Mouse (Mus musculus) myocyte (in vitro differentiated cells): Measurements from ENCODE around the gene Tnfaip2.

Experiments
- CEBPB ChIP-seq: IDR thresholded peaks from 2 replicates; pipeline ENCODE4 v1.6.1; 2011; ENCODE audit warnings: mild to moderate bottlenecking, moderate library complexity; ENCODE audit not compliant: poor library complexity, insufficient read depth, severe bottlenecking
- MAX ChIP-seq: IDR thresholded peaks from one replicate; pipeline ENCODE4 v1.6.1; 2011; ENCODE audit warnings: low read depth, mild to moderate bottlenecking, control low read depth
- MYOD1 ChIP-seq, 3 experiments: IDR thresholded peaks; one replicate each; pipeline ENCODE4 v1.6.1; 2011; ENCODE audit warnings: control low read depth in 2 of 3, low read depth in 2 of 3, mild to moderate bottlenecking in 2 of 3, moderate library complexity in 1 of 3; ENCODE audit not compliant: insufficient read length in 2 of 3, control insufficient read depth in 1 of 3
- POLR2A ChIP-seq: IDR thresholded peaks from one replicate; pipeline ENCODE4 v1.6.1; 2011; ENCODE audit warnings: low read depth, mild to moderate bottlenecking, control low read depth, moderate library complexity; ENCODE audit not compliant: insufficient read length
- POLR2AphosphoS2 ChIP-seq: IDR thresholded peaks from one replicate; pipeline ENCODE4 v1.6.1; 2011; ENCODE audit warnings: low read depth, control low read depth; ENCODE audit not compliant: insufficient read length
- REST ChIP-seq: IDR thresholded peaks from one replicate; pipeline ENCODE4 v1.6.1; 2011; ENCODE audit warnings: mild to moderate bottlenecking, control low read depth, moderate library complexity; ENCODE audit not compliant: insufficient read depth, insufficient read length
- TCF12 ChIP-seq: IDR thresholded peaks from one replicate; pipeline ENCODE4 v1.6.1; 2011; ENCODE audit warnings: mild to moderate bottlenecking, control low read depth; ENCODE audit not compliant: poor library complexity, insufficient read depth, severe bottlenecking

GRCm38 (mm10) chr12:111469507-111469906, 27.2 kb downstream of the Tnfaip2 start:
- TF ChIP-seq MAX (no peak), TCF12 (no peak), POLR2A (no peak), POLR2AphosphoS2 (no peak), MYOD1 (IDR thresholded peaks at IDR 0.05; ENCODE audit: control insufficient read depth in 1 of 3, insufficient read length in 2 of 3, low read depth in 2 of 3) (no peak), CEBPB (no peak), REST (no peak)
